Mouse (Mus musculus): ENCODE data around the gene Hist2h3c2.

GRCm38 (mm10) chr3:96284457-96284856, 45.5 kb upstream of the Hist2h3c2 start:
- TF ChIP-seq CTCF (IDR thresholded peaks at IDR 0.05; ENCODE audit: low read depth, low read length) (no peak), POLR2A (IDR thresholded peaks at IDR 0.05; ENCODE audit: insufficient read depth, low read length) (no peak)

Data from ES-Bruce4 (cell line).